Mouse (Mus musculus) hindbrain, embryonic 11.5 days (tissue): ENCODE results near the gene Xylt2. TPM values are rescaled to one million over a fixed set of nuclear protein-coding genes. Genes with fewer than 3 reads are reported as not detected.

Source experiments
- ATAC-seq: fragments of 200-750 bp; cut with Nextera tagmentation; 2 replicates; pipeline ENCODE4 v1.8.0; 2017; ENCODE audit warnings: mild to moderate bottlenecking, moderate TSS enrichment, moderate library complexity; ENCODE audit not compliant: low FRiP score
- DNase-seq: peaks from one replicate; pipeline ENCODE4 v3.0.0-alpha.2; 2015; ENCODE audit warnings: low spot score
- H3K27ac ChIP-seq: fragments of 300-500 bp; sonication (generic); 2 replicates; pipeline ENCODE4 v1.5.1; 2014; ENCODE audit warnings: mild to moderate bottlenecking, low read depth, low read length
- H3K27me3 ChIP-seq: fragments of 300-500 bp; sonication (generic); 2 replicates; pipeline ENCODE4 v1.6.1; 2014; ENCODE audit warnings: mild to moderate bottlenecking, low read length, moderate library complexity, mixed read lengths; ENCODE audit not compliant: control insufficient read depth, insufficient read depth
- H3K36me3 ChIP-seq: fragments of 300-500 bp; sonication (generic); 2 replicates; pipeline ENCODE4 v1.6.1; 2014; ENCODE audit warnings: mild to moderate bottlenecking, low read length, moderate library complexity, mixed read lengths; ENCODE audit not compliant: control insufficient read depth, insufficient read depth
- H3K4me1 ChIP-seq: fragments of 300-500 bp; sonication (generic); replicated peaks from 2 replicates; pipeline ENCODE4 v1.6.1; 2014; ENCODE audit warnings: low read length, mixed read lengths; ENCODE audit not compliant: control insufficient read depth, insufficient read depth
- H3K4me2 ChIP-seq: fragments of 300-500 bp; sonication (generic); replicated peaks from 2 replicates; pipeline ENCODE4 v1.6.1; 2014; ENCODE audit warnings: mild to moderate bottlenecking, low read depth, low read length
- H3K4me3 ChIP-seq: fragments of 300-500 bp; sonication (generic); 2 replicates; pipeline ENCODE4 v1.5.1; 2014; ENCODE audit warnings: low read depth, low read length
- H3K9ac ChIP-seq: fragments of 300-500 bp; sonication (generic); 2 replicates; pipeline ENCODE4 v1.6.1; 2014; ENCODE audit warnings: low read depth, low read length
- H3K9me3 ChIP-seq: fragments of 300-500 bp; sonication (generic); 2 replicates; pipeline ENCODE4 v1.6.1; 2016; ENCODE audit warnings: low read length; ENCODE audit not compliant: control insufficient read depth
- WGBS: fragments of 180-500 bp; shearing (Covaris S2); extraction: QIAGEN DNeasy Blood & Tissue Kit; methylation state at CpG from one replicate; pipeline ENCODE4 v1.1.7; 2014; 5-methylcytosine and 5-hydroxymethylcytosine counted together
- polyA plus RNA-seq: library from polyadenylated mRNA; unstranded; fragments of >200 nt; fragmentation: Nextera tagmentation; extraction: Ambion mirVana; gene quantifications from 2 replicates; pipeline ENCODE4 v1.2.1, GENCODE M21; 2014

Xylt2 gene
- polyA plus RNA-seq, 1 experiment from 2014 or later, result 9.6 TPM

DNA sequence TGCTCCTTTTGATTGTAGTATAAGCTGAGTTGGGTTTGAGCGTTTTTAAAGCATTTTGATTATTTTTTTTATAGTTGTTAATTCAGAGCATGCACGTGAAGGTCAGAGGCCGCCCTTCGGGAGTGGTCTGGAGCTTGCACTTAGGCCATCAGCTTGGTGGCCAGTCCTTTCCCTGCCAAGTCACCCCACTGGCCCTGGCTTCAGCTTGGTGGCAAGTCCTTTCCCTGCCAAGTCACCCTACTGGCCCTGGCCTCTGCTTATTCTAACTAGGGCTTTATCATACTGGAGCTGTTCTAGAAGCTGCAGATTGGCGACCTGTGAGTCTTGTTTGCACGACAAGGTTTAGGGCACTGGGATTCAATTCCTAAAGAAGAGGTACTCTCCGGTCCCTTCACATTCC lies 5.1 kb upstream of the Xylt2 start:
- no peak for ATAC-seq
- DNase-seq, result no peak
- Histone ChIP-seq H3K27me3 (no peaks in the 10 kb centered on the region), H3K27ac (no peak overlapping the region), H3K9ac (no peak overlapping the region), H3K4me1 (no peaks in the 10 kb centered on the region), H3K36me3 (no peaks in the 10 kb centered on the region), H3K4me2 (no peak overlapping the region), H3K9me3 (no peaks in the 10 kb centered on the region), H3K4me3 (no peak overlapping the region)
- WGBS, result 85% methylated on average over 7 of the region's 7 CpGs

DNA sequence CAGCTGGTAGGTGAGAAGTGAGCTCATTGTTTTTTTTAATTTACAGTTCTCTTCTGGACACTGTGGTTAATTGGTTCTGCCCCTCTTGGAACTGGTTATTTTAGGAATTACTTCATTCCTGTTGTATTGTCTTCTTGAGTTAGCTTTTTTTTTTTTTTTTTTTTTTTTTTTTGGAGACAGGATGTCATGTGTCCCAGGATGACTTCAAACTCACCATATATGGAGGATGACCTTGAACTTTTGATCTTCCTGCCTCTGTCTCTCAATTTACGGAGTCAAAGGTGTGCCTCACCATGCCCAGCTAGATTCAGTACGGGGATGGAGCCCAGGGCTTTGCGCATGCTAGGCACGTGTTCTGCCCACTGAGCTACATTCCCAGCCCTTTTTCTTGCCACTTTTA lies 4.3 kb upstream of the Xylt2 start:
- WGBS, result 84% methylated on average over 4 of the region's 4 CpGs
- H3K9ac ChIP-seq, result no peak overlapping the region
- H3K27ac ChIP-seq, result no peak overlapping the region
- no peaks in the 10 kb centered on the region for H3K4me1 ChIP-seq
- DNase-seq, result no peak
- ATAC-seq, result no peak
- H3K4me2 ChIP-seq, result no peak overlapping the region
- no peaks in the 10 kb centered on the region for H3K27me3 ChIP-seq
- no peaks in the 10 kb centered on the region for H3K36me3 ChIP-seq
- H3K4me3 ChIP-seq, result no peak overlapping the region
- H3K9me3 ChIP-seq, result no peaks in the 10 kb centered on the region

DNA sequence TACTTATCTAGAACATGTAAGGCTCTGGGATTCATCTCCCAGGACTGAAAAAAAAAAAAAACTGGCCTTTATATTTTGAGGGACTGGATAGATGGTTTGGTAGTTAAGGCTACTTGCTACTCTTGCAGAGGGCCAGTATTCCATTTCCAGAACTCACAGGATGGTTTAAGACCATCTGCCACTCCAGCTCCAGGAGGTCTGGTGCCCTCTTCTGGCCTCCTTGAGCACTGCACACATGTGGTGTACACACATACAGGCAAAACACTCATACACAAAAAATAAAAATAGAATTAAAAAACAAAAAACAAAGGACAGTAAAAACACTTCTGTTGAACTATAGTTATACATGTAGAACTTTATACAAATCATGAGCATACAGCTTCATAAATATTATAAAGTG lies 3.3 kb upstream of the Xylt2 start:
- Histone ChIP-seq H3K27me3 (no peaks in the 10 kb centered on the region), H3K36me3 (no peaks in the 10 kb centered on the region), H3K9ac (no peak overlapping the region), H3K4me2 (no peak overlapping the region), H3K27ac (no peak overlapping the region), H3K4me1 (0 out of 2 replicates have a peak, but pooled peaks cover 3% of the 10 kb centered on the region), H3K4me3 (no peak overlapping the region), H3K9me3 (no peaks in the 10 kb centered on the region)
- ATAC-seq (no peak), DNase-seq (no peak)

DNA sequence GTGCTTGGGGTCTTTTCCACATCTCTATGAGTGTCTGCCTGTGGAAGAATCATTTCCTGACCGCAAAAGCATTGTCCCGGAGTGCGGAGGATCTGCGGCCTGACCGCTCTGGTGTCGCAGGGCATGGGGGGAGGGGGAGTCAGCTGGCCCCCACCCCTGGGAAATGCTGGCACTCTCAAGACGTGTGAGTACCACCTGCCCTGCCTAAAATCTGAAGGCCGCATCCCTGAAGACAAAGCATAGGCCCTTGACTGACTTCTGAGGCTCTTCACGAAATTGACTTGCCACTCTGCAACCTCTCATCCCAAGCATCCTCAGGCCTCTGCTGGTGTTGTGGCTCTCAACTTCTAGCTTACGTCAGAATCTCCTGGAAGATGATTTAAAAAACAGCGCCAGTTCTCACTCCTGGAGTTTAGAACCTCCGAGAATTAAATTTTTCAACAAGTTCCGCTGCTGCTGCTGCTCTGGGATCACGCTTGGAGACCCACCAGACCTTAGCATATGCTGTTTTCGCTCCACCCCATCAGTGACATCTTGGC lies 361 bp upstream of the Xylt2 start:
- Histone ChIP-seq H3K4me3 (peak overlapping the region; percentile 84), H3K27ac (peak overlapping the region; percentile 87; the same call in 1 of the 2 replicates), H3K9me3 (no peaks in the 10 kb centered on the region), H3K36me3 (no peaks in the 10 kb centered on the region), H3K4me1 (0 out of 2 replicates have a peak, but pooled peaks cover 3% of the 10 kb centered on the region), H3K4me2 (peak overlapping the region; percentile 54), H3K27me3 (no peaks in the 10 kb centered on the region), H3K9ac (peak overlapping the region; percentile 97)
- DNase-seq (no peak), ATAC-seq (no peak)
- 32% methylated on average over 15 of the region's 15 CpGs for WGBS

DNA sequence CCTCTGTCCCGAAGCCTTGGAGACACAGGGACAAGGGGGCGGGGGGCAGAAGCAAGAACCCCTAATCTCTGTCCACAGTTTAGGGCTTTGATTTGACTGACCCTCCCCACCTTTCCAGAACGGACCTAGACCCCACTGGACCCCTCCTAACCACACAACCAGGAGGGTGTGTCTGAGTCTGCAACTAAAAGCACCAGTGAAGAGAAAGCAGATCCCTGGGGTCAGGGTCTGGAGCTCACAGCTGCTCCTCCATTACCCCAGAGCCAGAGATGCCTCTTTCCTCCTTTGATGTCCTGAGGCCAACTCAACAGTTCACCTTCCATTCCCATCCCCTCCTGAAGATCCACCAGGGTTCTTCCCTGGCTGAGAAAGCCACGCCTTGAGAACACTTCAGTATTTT lies 1.0 kb downstream of the Xylt2 start:
- H3K9me3 ChIP-seq, result no peaks in the 10 kb centered on the region
- ATAC-seq, result no peak
- no peaks in the 10 kb centered on the region for H3K27me3 ChIP-seq
- H3K27ac ChIP-seq, result no peak overlapping the region
- no peaks in the 10 kb centered on the region for H3K36me3 ChIP-seq
- H3K9ac ChIP-seq, result peak overlapping the region; percentile 97
- H3K4me3 ChIP-seq, result peak overlapping the region; percentile 84
- 39% methylated on average over 4 of the region's 4 CpGs for WGBS
- H3K4me2 ChIP-seq, result peak overlapping the region; percentile 54
- no peak for DNase-seq
- 0 out of 2 replicates have a peak, but pooled peaks cover 3% of the 10 kb centered on the region for H3K4me1 ChIP-seq

DNA sequence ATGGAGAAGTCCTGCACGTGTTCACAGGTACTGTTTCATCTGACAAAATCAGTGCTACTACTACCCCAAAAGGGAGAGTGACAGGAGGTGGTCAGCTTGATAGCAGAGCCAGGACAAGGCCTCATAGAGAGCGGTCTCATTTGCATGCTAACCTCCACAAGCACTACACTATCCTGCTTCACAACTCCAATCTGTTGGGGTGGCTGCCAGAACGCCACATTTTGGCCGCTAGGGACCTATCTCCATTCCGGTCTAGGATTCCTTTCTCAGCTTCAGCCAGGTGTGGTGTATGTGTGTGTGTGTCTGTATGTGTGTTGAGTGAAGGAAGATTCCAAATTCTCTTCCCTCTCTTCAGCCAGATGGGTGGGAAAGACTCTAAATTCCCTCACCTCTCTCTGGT lies 1.9 kb downstream of the Xylt2 start:
- H3K4me3 ChIP-seq, result no peak overlapping the region
- no peaks in the 10 kb centered on the region for H3K36me3 ChIP-seq
- no peak overlapping the region for H3K27ac ChIP-seq
- no peaks in the 10 kb centered on the region for H3K9me3 ChIP-seq
- DNase-seq (no peak), ATAC-seq (no peak)
- H3K4me1 ChIP-seq, result 0 out of 2 replicates have a peak, but pooled peaks cover 3% of the 10 kb centered on the region
- 84% methylated on average over 5 of the region's 5 CpGs for WGBS
- H3K9ac ChIP-seq, result no peak overlapping the region
- no peaks in the 10 kb centered on the region for H3K27me3 ChIP-seq
- H3K4me2 ChIP-seq, result no peak overlapping the region

DNA sequence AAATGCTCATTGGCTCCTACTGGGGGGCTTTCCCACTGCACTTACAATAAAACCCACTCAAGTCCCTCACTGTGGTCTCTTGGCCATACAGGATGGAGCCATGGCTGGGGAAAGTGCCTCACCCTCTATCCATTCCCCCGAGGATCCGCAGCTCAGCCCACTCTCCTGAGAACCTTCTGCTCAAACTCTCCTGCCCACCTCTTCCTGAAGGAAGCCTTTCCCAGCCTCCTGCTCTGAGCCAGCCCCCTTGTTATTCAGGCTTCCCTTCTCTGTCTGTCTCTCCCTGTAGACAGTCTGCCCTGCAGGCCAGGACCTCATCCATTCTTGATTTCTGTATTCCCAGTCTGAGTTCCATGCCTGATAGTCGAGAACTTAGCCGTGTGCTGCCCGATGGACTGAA lies 2.3 kb downstream of the Xylt2 start:
- Histone ChIP-seq H3K36me3 (no peaks in the 10 kb centered on the region), H3K27me3 (no peaks in the 10 kb centered on the region), H3K9me3 (no peaks in the 10 kb centered on the region), H3K27ac (no peak overlapping the region), H3K9ac (no peak overlapping the region), H3K4me1 (0 out of 2 replicates have a peak, but pooled peaks cover 3% of the 10 kb centered on the region), H3K4me2 (no peak overlapping the region), H3K4me3 (no peak overlapping the region)
- 85% methylated on average over 5 of the region's 5 CpGs for WGBS
- ATAC-seq, result no peak
- DNase-seq, result no peak

DNA sequence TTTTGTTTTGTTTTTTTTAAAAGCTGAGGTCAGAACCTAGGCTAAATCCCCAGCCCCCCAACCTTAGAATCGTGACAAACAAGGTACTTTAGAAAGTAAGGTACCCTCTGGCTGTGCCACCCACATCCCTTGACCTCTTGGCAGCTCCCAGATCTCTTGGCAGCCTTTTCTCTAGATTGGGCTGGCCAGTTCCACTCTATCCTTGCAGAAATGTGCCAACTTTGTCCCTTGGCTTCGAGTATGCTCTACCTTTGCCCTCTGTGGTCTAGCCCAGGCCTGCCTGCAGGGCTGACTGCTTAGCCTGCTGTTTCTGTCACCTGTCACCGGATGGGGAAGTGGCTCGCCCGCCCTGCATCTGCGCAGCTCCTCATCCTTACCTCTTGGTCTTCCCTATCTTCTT lies 12.0 kb downstream of the Xylt2 start:
- DNase-seq, result no peak
- H3K4me3 ChIP-seq, result no peak overlapping the region
- WGBS, result 95% methylated on average over 6 of the region's 6 CpGs

DNA sequence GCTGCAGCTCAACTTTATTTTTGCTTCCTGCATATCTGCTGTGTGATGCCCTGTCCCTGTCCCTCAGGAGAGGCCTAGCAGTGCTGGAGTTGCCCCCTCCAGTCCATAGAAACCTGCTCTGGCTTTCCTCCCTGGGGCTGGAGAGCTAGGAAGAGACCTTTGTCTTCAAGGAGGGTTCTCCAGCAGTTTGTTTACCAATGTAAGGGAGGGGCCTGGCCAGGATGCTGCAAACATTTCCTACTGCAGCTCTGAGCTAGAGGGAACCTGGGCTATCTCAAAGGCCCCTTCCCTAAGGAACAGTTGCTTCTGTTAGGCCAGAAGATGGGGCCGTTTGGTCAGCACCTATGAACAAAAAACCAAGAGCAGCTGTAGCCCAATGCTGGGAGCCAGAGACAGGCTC lies 16.0 kb downstream of the Xylt2 start:
- ATAC-seq (no peak), DNase-seq (no peak)
- peaks cover 10% of the 10 kb centered on the region for H3K36me3 ChIP-seq
- H3K27ac ChIP-seq, result no peak overlapping the region
- H3K27me3 ChIP-seq, result no peaks in the 10 kb centered on the region
- H3K9ac ChIP-seq, result no peak overlapping the region
- H3K4me3 ChIP-seq, result no peak overlapping the region
- no peaks in the 10 kb centered on the region for H3K4me1 ChIP-seq
- H3K9me3 ChIP-seq, result no peaks in the 10 kb centered on the region
- H3K4me2 ChIP-seq, result no peak overlapping the region
- WGBS, result 52% methylated on average over 1 of the region's 1 CpGs

More for the DNA sequence above, 12.0 kb downstream of the Xylt2 start:
- no peak overlapping the region for H3K4me2 ChIP-seq
- no peaks in the 10 kb centered on the region for H3K9me3 ChIP-seq
- H3K36me3 ChIP-seq, result peaks cover 21% of the 10 kb centered on the region
- no peak overlapping the region for H3K27ac ChIP-seq
- H3K4me1 ChIP-seq, result no peaks in the 10 kb centered on the region
- H3K9ac ChIP-seq, result no peak overlapping the region
- no peaks in the 10 kb centered on the region for H3K27me3 ChIP-seq
- ATAC-seq, result no peak
